Mouse (Mus musculus) A20 (cell line): ENCODE measurements around the gene Tiam1.

Source experiments
- DNase-seq: peaks from one replicate; pipeline ENCODE4 v3.0.0-alpha.2; 2011; ENCODE audit warnings: low read depth, low spot score

Tiam1 gene

DNA sequence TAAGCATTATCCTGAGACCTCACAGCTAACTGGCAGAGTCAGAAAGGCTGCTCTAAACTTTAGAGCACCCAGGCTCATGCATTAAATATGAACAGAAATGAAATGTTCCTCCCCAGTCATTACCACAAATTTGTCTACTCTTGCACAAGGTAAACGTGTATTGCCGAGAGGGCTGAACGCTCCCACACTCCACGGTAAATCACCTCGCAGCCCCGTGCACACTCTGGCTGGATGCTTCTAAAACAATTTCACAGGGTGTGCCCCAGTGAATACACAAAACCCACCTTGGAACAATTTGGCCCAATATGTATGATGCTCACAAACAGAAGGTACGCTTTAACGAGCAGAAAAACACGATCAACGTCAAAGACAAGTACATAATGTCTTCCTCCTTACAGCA, 185.5 kb downstream of the Tiam1 start:
- DNase-seq = no peak

DNA sequence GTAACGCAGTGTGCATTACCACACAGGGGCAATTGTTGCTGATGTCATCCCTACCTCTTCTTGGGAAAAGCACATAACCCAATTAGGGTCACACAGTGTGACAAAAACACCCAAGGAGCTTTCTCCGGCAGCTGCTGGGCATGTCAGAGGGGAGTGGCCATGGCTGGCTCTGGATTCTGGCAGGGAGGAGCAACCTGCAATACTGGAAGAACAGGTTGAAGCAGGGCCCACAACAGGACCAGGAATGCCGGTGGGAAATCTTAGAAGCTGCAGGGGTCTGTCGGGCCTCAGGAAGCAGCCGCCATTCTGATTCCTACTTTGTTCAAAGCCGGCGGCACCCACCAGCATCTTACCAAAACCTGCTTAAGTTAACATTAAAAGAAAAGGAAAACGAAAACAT, 189.0 kb downstream of the Tiam1 start:
- no peak for DNase-seq

DNA sequence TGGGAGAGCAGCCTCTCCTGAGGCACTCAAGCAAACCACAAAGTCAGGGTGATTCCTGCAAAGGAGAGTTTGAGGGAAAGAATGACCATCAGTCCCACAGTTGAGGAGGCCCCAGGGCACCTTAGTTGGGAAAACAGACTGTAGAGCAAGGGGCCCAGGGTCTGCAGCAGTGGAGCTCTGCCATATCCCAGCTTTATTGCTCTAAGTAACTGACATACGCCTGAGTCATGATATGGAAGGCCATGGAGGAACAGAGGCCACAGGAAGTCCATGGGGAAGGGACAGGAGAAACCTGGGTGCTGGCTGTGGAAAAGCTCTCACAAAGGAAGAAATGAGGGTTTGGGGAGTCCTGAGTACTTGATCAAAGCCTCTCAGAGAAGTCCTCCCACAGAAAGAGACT, 189.5 kb downstream of the Tiam1 start:
- DNase-seq = no peak

DNA sequence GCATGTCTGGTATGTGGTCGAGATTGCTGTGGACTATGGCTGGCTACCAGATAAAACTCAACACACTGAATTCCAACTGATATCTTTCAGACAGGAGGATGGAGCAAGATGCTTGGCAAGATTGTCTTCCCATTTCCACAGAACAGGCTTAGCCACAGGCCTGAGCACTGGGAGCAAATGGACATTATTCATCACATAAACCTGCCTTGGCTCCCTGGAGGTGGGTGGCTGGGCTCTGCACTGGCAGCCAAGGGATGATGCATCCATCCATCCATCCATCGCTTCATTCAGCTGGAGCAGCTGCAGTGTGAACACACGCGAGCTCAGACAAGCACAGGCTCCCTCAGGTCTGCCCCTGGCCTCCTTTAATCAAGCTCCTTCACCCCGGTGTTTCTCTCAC, 190.7 kb downstream of the Tiam1 start:
- no peak for DNase-seq

DNA sequence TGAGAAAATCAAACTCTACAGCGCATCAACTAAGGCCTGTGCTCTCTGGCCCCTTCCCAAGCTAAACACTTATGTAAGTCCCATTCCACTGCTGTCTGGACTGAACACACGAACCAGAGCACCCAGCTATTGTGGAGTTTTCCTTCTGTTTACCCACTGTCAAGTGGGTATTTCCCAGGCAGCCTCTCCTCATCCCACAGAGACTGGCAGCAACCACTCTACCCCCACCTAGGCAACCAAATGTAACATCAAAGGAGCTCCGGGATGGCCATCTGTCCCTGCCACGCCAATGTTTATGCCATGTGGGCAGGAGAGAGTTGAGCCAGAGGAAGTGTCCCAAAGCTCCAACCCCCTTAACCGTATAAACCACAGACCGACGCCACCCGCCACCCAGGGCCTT, 192.8 kb downstream of the Tiam1 start:
- no peak for DNase-seq

DNA sequence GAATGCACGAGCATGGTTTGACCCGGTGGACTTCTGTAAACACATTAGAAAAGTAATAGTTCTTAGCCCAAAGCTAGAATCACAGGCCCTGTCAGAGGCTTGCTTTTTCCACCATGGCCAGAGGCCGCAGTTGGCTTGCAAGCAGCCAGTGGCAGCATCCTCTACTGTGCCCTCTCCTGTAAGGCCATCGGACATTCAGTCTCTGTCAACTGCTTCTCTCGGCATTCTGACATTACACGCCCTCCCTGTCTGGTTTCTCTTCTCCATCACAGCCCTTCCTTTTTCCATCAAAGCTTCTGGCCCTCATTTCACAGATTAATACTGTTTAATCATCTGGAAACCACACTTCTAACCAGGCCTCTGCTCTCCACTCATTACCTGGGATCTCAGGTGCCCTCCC, 193.3 kb downstream of the Tiam1 start:
- no peak for DNase-seq

DNA sequence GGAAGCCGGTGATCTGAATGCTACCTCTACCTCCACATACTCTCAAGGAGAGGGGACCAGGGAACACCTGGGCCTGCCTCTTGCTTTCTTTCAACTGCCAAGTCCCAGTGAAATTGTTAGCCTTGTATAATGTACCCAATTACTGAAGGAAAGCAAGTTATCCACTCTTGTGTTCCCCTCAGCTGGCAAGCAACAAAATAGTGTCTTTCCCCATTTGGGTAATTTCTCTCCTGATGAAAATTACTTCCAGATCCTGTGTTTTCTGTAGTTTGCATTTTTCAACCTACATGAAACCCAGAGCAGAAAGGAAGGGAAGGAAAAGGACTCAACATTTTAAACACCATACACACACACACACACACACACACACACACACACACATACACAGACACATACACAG, 195.5 kb downstream of the Tiam1 start:
- DNase-seq = no peak

DNA sequence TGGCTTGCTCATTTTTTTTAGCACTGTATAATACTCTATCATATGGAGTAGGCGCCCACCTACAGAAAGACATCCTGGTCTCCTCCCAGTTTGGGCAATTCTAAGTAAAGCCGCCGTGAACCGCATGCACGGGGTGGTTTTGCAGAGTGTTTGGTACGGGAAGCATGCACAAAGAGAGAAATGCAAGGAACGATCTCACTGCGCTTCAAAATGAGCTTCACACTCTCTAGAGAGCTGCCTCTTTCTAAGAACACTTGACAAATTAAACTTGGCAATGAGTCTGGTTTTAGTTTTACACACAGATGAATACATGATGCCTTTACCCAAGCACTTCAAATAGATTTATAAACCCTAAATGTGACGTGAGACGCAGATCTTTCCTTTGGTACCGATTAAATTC, 196.8 kb downstream of the Tiam1 start:
- no peak for DNase-seq

DNA sequence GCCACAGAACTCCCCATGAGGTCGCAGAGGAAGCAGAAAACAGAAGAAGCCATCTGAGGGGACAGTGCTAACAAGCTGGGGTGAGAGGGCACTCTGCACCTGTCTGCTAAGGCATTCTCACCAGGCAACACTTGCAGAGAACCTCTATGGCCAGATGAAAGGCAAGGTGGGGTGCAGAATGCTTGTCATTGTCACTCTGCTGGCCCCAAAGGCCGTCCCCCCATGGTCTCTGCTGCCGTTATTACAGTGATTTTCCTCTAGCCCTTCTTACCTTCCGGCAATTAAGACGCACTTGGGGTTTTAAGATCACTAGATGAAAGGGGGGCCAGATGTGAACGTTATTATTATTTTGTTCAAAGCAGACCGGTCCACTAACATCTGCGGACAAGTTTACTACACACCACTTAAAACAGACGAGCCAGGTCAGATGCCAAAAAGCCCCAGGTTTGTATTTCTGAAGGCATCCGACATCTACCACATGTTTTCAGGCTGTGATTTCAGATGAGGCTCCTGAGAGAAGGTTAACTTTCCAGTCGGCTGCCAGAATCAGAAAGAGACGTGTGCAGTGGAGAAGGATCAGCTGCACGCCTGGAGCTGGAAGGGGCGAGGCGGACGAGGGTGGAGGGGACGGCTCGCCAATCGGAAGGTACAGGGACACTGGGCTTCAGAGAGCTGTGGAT, 198.8 kb downstream of the Tiam1 start:
- no peak for DNase-seq

DNA sequence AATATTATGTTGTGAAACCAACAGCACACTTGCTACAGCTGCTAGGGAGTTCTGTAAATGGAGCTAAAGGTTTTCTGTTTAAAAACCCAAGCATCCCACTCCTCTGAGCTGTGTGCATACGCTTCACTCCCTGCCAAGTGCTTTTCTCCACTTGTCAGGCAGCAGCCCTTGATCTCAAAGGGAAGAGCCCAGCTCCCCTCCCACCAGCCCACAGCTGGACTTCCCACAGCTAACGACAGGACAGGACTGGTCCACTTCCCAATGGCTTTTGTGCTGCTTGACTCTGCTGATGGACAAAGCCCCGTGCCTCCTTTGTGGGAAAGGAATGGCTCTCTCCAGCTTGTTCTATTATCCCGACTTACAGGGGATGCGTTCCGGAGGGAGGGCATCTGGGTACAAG, 199.5 kb downstream of the Tiam1 start:
- DNase-seq = no peak

DNA sequence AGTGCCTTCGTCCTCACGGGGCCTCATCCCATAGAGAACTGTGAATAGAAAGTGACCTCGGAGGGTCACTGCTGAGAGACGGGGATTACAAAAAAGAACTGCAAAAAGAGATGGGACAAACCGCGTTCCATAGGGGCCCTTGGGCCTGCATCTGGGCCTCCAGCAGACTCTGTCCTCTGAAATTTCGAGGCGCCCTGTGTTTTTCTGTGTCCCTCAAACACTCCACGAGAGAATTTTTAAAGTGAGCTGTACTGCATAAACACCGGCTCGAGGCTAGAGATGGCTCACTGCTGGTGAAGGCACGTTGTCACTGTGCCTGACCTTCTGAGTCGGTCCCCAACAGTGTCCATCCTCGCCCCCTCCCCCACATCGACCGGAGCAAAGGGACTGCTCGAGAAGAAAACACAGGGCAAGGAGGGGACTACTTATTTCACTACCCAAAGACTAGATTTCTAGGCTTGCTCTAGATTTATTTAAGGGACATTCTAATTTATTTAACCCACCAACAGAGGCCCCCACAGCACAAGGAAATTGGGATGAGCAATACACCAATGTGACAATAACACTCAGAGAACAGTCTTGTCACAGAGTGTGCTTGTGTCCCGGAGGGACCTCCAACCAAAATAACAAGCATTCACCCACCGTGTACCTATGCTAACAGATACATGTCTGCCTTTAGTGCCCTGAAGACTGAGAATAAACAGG, 200.2 kb downstream of the Tiam1 start:
- no peak for DNase-seq

DNA sequence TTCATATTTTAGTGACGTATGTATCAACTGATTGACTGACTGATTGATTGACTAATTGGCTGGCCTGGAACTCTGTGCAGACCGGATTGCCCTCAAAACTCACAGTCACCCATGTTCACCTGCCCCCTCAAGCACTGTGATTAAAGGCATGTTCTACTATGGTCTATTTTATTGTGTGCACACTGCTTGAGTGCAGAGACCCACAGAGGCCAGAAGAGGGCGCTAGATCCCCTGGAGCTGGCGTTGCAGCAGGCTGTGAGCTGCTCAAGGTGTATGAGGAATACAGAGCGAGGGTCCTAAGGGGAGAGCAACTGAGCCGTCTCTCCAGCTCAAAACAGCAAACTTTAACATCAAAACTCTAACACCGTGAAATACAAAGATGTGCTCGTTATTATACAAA, 202.9 kb downstream of the Tiam1 start:
- no peak for DNase-seq

DNA sequence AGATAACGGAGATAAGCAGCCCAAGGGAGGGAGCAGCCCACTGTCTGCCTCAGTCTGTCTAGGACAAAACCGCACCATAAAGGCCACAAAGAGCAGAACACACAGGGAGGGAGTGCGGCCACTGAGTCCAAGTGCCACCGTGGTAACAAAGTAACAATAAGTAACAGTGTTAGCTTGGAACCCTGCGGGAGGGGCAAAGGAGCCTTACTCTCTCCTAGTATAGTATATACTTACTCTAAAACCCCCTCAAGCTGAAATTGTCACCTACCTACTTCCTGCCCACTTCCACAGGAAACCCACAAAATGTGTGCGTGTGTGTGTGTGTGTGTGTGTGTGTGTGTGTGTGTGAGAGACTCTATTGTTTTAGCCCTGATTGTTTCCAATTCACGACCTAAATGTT, 205.3 kb downstream of the Tiam1 start:
- no peak for DNase-seq

DNA sequence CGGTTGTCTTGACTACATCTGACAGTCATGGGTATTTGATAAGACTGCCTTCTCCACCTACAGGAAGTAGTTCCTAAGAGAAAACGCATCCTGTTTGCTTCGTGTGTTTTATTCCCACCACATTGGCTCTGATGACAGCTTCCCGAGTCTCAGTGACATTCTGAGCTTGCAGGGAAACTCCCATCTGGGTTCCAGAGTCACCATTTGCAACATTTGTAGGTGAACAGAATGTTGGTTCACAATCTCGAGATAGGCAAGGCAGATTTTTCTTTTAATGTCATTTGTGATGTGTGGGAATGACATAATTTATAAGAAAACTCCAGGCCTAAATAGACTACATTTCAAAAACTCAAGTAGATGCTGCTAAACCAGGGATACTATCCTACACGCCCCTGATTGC, 207.0 kb downstream of the Tiam1 start:
- no peak for DNase-seq

DNA sequence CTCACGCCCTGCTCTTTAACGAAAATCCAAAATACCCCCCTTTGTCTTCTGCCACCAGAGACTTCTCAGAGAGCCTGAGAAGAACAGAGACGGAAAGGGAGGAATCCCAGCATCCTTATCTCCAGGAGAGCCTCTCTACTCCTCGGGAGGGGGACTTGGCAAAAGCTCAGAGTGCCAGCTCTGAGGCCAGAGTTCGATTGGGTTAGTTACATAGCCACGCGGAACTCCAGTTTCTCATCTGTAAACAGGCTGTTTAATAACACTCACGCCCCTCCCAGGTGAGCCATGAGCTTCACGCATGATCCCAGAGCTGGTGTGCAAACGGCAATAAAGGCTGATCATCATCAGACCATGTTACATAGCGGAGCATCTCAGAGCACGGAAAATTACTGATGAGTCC, 208.2 kb downstream of the Tiam1 start:
- no peak for DNase-seq

DNA sequence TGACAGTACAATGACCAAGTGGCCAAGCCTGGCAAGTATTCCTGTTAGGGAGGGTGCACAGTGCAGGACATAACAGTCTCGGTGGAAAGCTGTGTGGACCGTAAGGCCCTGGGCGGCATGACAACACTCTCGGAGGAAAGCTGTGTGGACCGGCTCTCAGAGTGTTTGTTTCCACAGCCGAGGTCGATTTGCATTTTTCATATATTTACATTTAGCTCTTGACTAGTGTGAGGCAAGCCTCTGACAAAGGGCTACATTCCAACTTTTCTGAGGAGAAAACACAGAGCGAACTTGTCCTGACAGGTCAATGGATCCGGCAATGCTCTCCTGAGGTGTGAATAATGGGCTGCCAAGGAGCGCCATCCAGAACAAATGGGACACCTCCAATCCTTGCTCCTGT, 209.0 kb downstream of the Tiam1 start:
- no peak for DNase-seq

DNA sequence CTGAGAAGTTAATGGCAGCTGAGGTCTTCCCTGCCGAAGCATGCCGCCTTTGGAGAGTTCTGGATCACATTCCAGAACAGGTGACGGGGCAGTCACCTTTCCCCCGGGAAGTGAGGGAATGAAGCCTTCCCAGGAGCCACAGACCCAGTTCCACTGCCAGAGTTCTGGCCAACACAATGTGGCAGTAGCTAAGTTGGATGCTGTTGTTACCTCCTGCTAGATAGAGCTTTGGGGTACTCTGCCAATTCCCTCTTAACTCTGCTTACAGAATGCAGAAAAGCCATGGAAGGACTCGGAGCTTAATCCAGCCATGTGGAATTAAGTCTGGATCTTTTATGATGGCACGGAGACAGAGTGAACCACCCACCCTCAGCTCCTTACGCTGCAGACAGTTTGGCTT, 209.6 kb downstream of the Tiam1 start:
- DNase-seq = no peak

DNA sequence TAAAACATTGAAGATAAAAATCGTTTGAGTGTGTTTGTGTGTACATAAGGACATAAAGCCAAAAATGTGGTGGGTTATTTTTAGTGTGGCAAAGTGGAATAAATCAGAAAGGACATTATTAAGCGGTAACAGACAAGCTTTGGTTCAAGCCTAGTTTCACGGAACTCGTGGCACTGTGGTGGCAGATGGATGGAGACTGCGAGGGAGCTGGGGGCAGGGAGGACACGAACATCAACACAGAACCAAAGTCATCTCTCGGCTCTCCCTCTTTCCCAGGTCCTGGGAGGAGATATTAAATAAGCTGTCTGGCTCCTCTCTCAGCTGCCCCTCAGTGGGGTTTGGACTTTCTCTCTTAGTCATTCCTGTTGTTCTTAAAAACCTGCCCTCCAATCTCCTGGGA, 215.0 kb downstream of the Tiam1 start:
- no peak for DNase-seq

DNA sequence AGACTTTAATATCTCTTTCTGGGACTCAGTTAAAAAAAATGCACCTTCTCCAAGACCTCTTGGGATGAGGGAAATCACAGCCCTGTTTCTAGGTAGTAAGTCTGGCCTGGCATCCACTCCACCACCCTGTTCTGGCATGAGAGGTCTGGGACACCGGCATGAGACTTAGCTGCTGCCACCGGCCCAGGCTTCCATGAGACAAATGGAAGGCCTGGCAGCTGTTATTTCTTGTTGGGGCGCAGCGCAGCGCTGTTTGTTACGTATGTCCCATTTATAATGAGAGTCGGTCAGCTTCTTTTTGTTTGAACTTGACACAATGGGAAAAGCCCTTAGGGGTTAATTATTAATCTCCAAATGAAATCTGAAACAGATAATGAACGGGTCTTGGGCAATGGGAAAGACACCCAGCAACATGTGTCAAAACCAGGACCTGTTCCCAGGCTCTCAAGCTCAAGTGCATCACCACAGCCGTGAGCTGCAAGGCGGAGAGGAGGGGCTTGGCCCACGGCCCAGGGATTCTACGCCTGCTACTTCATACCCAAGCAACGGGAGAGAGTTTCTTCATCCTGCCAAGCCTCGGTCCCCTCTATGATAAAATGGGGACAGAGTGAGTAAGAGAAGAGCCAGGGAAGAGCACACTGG, 219.2 kb downstream of the Tiam1 start:
- DNase-seq = no peak

DNA sequence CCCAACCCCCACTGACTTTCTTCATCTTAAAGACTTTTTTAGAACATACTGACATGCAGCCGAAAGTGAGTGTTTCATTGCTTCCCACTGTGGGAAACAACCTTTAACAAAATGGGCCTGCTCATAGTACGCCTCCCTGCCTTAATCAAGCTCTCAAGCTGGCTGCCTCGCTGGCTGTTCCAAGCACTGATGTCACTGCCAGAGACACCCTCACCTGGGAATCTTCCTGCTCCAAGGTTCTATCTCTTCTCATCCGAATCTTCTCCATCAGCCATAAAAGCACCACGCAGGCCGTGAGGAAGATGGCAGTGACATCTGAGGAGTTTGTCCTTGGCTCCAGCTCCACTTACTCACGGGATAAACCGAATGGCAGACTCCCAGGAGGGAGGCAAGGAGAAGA, 220.3 kb downstream of the Tiam1 start:
- DNase-seq = no peak

DNA sequence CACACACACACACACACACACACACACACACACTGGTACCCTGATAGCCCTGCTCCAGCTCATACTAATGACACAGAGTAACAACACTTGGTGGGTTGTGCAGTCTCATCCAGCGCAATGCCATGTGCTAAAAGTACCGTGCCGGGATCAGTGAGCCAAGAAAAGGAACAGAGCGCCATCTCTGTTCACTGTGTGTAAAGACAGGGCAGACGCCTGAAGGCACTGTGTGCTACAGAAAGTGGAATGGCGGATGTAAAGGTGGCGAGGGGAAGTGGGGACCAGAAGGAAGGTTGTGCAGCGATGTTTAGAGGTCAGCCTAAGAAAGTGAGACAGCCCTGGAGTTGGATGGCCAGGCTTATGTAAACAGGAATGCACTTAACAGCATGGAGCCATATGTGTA, 221.1 kb downstream of the Tiam1 start:
- no peak for DNase-seq

DNA sequence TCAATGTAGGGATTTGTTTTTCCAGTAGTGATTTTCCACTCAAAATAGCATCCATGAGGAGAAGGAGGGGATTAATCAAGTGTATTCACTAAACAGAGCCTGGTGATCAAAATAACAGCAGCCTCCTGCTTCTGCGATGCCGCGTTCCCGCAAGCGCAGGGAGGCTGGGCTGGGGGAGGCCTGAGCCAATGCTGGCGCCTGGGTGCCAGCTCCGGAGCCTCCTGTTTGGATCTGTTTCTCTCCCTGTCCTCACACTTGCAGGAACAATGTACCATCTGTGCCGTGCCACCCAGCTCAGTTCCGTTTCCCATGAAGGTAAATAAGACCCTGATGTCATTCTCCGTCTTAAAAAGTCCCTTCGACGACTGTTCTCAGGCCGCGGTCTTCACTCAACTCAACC, 222.2 kb downstream of the Tiam1 start:
- no peak for DNase-seq

DNA sequence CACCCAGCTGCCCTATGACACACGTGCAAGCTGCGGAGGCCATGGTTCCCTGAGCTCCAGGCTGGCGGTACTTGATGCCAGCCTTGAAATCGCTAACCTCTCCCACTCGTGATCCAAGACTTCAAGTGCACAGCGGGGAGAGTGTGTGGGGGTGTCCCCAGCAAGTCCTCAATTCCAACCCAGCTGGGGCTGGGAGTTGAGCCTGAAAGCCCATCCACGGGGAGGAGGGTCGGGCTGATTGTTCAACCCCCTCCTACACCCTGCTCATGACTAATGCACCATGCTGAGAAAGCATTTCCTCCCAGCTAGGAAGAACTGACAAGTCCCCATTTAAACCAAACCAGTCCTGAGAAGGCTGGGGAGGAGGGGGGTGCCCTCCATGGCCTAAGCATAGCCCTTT, 223.2 kb downstream of the Tiam1 start:
- DNase-seq = no peak
